Mouse (Mus musculus) kidney, adult 11 months (tissue): ENCODE data around the gene Meig1.
"Not testable (repeated sequence)": the region's sequence is repeated elsewhere in the genome, so short reads cannot be mapped to it uniquely, and the experiment has no call there.

ENCODE experiments used
- DNase-seq: peaks from one replicate; pipeline ENCODE4 v3.0.0; 2022

The Meig1 gene

GRCm38 (mm10) chr2:3422548-3422947, at the start of gene Meig1:
Gene Meig1, minus strand, starts transcription at chr2:3422648.
- DNase-seq: no peak

- DNase-seq: no peak
These were observed 34.1 kb upstream of the Meig1 start for GRCm38 (mm10) chr2:3456590-3456989.

GRCm38 (mm10) chr2:3453096-3453495, 30.6 kb upstream of the Meig1 start:
- DNase-seq: no peak

GRCm38 (mm10) chr2:3449431-3449830, 27.0 kb upstream of the Meig1 start:
- no peak for DNase-seq

GRCm38 (mm10) chr2:3445984-3446383, 23.5 kb upstream of the Meig1 start:
- DNase-seq: no peak

GRCm38 (mm10) chr2:3444206-3444605, 21.8 kb upstream of the Meig1 start:
- DNase-seq: no peak

- DNase-seq: no peak
These were observed 15.5 kb upstream of the Meig1 start for GRCm38 (mm10) chr2:3437956-3438355.

- no peak for DNase-seq
These were observed 13.1 kb upstream of the Meig1 start for GRCm38 (mm10) chr2:3435369-3436061.

- no peak for DNase-seq
These were observed 8.5 kb upstream of the Meig1 start for GRCm38 (mm10) chr2:3430956-3431355.

- no peak for DNase-seq
These were observed 2.1 kb upstream of the Meig1 start for GRCm38 (mm10) chr2:3424579-3424910.

GRCm38 (mm10) chr2:3423841-3424578, 1.6 kb upstream of the Meig1 start, which contains the start of gene Dclre1c:
Gene Dclre1c, plus strand, starts transcription at chr2:3424131.
- DNase-seq: peak; percentile 92

GRCm38 (mm10) chr2:3420157-3420556, 2.3 kb downstream of the Meig1 start:
- no peak for DNase-seq

- DNase-seq: peak; percentile 96
These were observed 3.5 kb downstream of the Meig1 start for GRCm38 (mm10) chr2:3418883-3419431.

GRCm38 (mm10) chr2:3415676-3416075, 6.8 kb downstream of the Meig1 start:
- DNase-seq: no peak

GRCm38 (mm10) chr2:3414241-3414640, 8.2 kb downstream of the Meig1 start:
- peak; percentile 63 for DNase-seq

- DNase-seq: no peak
These were observed 14.7 kb downstream of the Meig1 start for GRCm38 (mm10) chr2:3407756-3408155.

- no peak for DNase-seq
These were observed 16.5 kb downstream of the Meig1 start for GRCm38 (mm10) chr2:3405981-3406380.

GRCm38 (mm10) chr2:3397110-3397509, 25.3 kb downstream of the Meig1 start, which contains the start of gene Olah:
Gene Olah, minus strand, starts transcription at chr2:3397210.
- not testable (repeated sequence) for DNase-seq

GRCm38 (mm10) chr2:3391945-3392344, 30.5 kb downstream of the Meig1 start:
- DNase-seq: no peak

- DNase-seq: no peak
These were observed 35.2 kb downstream of the Meig1 start for GRCm38 (mm10) chr2:3387105-3387860.

- no peak for DNase-seq
These were observed 57.3 kb downstream of the Meig1 start for GRCm38 (mm10) chr2:3365127-3365526.

GRCm38 (mm10) chr2:3361067-3361466, 61.4 kb downstream of the Meig1 start:
- DNase-seq: no peak
